Mouse (Mus musculus): Measurements from ENCODE around the gene Cutal. TPM values are rescaled to one million over a fixed set of nuclear protein-coding genes. Genes with fewer than 3 reads are reported as not detected.

Cutal gene
- polyA plus RNA-seq, 1 experiment = not detected

DNA sequence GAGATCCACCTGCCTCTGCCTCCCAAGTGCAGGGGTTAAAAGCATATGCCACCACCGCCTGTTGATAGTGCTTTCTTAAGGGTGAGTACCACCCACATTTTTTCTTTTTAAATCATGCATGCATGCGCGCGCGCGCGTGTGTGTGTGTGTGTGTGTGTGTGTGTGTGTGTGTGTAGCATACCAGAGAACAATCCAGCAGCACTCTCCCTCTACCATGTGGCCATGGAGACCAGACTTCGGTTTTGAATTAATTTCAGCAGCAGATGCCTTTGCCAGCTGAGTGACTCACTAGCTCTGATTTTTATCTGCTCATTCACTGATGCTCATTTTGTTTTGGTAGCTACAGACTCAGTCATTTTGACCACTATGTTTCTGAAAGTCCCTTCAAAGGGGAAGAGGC, 32.5 kb upstream of the Cutal start:
- Histone ChIP-seq H3K4me3 (ENCODE audit: insufficient read depth, low read depth, low read length) (no peak overlapping the region), H3K27ac (ENCODE audit: insufficient read depth, low read depth, low read length) (no peak overlapping the region), H3K4me1 (ENCODE audit: control insufficient read depth, insufficient read depth, low read length) (no peaks in the 10 kb centered on the region)
- TF ChIP-seq POLR2A (IDR thresholded peaks at IDR 0.05; ENCODE audit: insufficient read depth, low read depth, low read length) = no peak
- no peak for TF ChIP-seq CTCF (IDR thresholded peaks at IDR 0.05; ENCODE audit: insufficient read depth, low read depth, low read length)
- WGBS = 73% methylated on average over 8 of the region's 8 CpGs

DNA sequence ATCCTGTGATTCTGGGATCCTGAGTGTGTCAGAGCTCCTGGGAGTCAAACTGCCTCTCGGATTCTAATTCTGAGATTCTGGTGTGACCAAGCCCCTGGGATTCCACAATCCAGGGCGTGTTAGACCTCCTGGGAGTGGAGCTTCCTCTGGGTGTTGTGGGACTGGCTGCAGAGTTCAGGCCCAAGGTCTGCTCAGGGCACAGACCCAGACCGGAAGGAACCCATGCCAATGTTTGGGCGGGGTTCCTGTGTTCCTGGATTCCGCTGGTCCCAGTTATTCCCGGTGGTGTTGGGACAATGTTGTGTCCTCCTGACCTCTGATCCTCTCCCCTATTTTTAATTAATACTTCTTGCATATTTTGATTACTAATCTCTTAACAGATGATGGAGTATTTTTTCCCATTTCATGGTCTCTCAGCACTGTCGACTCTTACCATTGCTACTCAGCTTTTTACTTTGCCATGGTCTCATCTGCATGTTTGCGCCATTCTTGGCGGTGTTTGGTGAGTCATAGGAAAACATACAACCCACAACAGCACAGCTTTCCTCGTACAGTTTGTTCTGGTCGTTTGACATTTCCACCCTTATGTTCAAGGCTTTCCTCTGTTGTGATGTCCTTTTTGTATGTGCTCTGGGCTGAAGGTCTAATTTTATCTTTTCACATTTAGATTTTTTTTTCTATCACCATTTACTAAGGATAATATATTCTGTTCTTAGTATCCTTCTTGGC, 30.8 kb upstream of the Cutal start:
- WGBS = 79% methylated on average over 11 of the region's 11 CpGs
- H3K27ac ChIP-seq (ENCODE audit: insufficient read depth, low read depth, low read length) = no peak overlapping the region

GRCm38 (mm10) chr2:34847702-34848101, 26.5 kb upstream of the Cutal start:
- no peaks in the 10 kb centered on the region for H3K4me1 ChIP-seq (ENCODE audit: control insufficient read depth, insufficient read depth, low read length)
- TF ChIP-seq CTCF (IDR thresholded peaks at IDR 0.05; ENCODE audit: insufficient read depth, low read depth, low read length) = no peak
- TF ChIP-seq POLR2A (IDR thresholded peaks at IDR 0.05; ENCODE audit: insufficient read depth, low read depth, low read length) = no peak
- 97% methylated on average over 1 of the region's 1 CpGs for WGBS
- H3K27ac ChIP-seq (ENCODE audit: insufficient read depth, low read depth, low read length) = no peak overlapping the region
- no peak overlapping the region for H3K4me3 ChIP-seq (ENCODE audit: insufficient read depth, low read depth, low read length)

More for the DNA sequence above, 30.8 kb upstream of the Cutal start:
- Histone ChIP-seq H3K4me3 (ENCODE audit: insufficient read depth, low read depth, low read length) (no peak overlapping the region), H3K4me1 (ENCODE audit: control insufficient read depth, insufficient read depth, low read length) (no peaks in the 10 kb centered on the region)
- no peak for TF ChIP-seq POLR2A (IDR thresholded peaks at IDR 0.05; ENCODE audit: insufficient read depth, low read depth, low read length)
- no peak for TF ChIP-seq CTCF (IDR thresholded peaks at IDR 0.05; ENCODE audit: insufficient read depth, low read depth, low read length)

DNA sequence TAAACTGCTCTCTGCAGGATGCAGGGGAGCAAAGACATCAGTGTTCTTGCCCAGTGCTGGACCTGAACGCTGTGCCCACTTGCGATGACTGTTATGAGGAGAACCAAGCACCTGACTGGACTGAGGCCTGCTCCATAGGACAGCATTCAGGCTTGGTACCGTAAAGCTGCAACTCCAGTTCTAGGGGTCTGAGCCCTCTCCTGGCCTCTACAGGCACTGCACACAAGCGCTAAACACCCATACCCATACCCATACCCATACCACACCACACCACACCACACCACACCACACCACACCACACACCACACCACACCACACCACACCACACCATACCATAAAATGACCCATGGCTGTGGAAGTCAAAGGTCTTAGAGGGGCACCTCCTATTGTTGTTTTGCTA, 18.9 kb upstream of the Cutal start:
- no peak overlapping the region for H3K4me3 ChIP-seq (ENCODE audit: insufficient read depth, low read depth, low read length)
- TF ChIP-seq CTCF (IDR thresholded peaks at IDR 0.05; ENCODE audit: insufficient read depth, low read depth, low read length) = no peak
- no peak for TF ChIP-seq POLR2A (IDR thresholded peaks at IDR 0.05; ENCODE audit: insufficient read depth, low read depth, low read length)
- 93% methylated on average over 4 of the region's 4 CpGs for WGBS
- no peak overlapping the region for H3K27ac ChIP-seq (ENCODE audit: insufficient read depth, low read depth, low read length)
- H3K4me1 ChIP-seq (ENCODE audit: control insufficient read depth, insufficient read depth, low read length) = no peaks in the 10 kb centered on the region

DNA sequence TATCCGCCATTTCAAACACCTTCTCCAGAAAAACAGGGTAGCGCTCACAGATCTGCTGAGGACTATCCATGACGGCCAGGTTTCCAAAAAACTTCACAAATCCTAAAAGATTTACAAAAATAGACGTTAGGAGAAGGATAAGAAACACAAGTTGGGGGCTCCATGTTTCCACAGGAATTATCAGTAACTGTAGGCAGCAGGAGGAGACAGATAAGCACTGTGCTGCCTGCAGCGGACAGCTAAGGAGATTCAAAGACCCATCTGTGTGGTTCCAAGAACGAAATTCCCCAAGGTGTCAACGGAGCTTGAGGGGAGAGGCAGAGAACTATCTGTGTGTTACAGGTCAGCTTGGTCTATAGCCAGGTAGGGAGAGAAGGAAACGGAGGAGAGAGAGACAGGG, 16.5 kb upstream of the Cutal start:
- WGBS = 91% methylated on average over 8 of the region's 8 CpGs

DNA sequence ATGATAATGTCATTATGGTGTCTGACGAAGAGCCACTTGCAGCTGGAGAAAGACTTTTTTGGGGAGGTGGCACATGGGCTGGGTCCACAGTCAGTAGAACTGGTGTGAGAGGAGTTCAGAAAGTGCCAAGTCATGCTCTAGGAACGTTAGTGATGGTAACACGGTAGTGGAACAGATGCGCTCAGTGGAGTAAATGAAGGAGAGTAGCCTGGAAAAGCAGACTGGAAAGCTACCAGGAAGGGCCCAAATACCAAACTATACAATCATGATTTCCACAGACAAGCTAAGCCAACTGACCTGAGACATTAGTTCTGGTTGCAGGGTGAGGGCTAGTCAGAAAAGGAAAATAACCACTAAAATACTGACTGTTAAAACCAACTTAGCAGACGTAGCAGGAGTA, 4.5 kb upstream of the Cutal start:
- TF ChIP-seq POLR2A (IDR thresholded peaks at IDR 0.05; ENCODE audit: insufficient read depth, low read depth, low read length) (no peak), CTCF (IDR thresholded peaks at IDR 0.05; ENCODE audit: insufficient read depth, low read depth, low read length) (no peak)
- 22% methylated on average over 5 of the region's 5 CpGs for WGBS
- no peak overlapping the region for H3K4me3 ChIP-seq (ENCODE audit: insufficient read depth, low read depth, low read length)
- peaks cover 4% of the 10 kb centered on the region; the same call in 1 of the 2 replicates for H3K4me1 ChIP-seq (ENCODE audit: control insufficient read depth, insufficient read depth, low read length)
- no peak overlapping the region for H3K27ac ChIP-seq (ENCODE audit: insufficient read depth, low read depth, low read length)

More for the DNA sequence above, 16.5 kb upstream of the Cutal start:
- H3K4me3 ChIP-seq (ENCODE audit: insufficient read depth, low read depth, low read length) = no peak overlapping the region
- no peaks in the 10 kb centered on the region for H3K4me1 ChIP-seq (ENCODE audit: control insufficient read depth, insufficient read depth, low read length)
- TF ChIP-seq CTCF (IDR thresholded peaks at IDR 0.05; ENCODE audit: insufficient read depth, low read depth, low read length) (no peak), POLR2A (IDR thresholded peaks at IDR 0.05; ENCODE audit: insufficient read depth, low read depth, low read length) (no peak)
- no peak overlapping the region for H3K27ac ChIP-seq (ENCODE audit: insufficient read depth, low read depth, low read length)

DNA sequence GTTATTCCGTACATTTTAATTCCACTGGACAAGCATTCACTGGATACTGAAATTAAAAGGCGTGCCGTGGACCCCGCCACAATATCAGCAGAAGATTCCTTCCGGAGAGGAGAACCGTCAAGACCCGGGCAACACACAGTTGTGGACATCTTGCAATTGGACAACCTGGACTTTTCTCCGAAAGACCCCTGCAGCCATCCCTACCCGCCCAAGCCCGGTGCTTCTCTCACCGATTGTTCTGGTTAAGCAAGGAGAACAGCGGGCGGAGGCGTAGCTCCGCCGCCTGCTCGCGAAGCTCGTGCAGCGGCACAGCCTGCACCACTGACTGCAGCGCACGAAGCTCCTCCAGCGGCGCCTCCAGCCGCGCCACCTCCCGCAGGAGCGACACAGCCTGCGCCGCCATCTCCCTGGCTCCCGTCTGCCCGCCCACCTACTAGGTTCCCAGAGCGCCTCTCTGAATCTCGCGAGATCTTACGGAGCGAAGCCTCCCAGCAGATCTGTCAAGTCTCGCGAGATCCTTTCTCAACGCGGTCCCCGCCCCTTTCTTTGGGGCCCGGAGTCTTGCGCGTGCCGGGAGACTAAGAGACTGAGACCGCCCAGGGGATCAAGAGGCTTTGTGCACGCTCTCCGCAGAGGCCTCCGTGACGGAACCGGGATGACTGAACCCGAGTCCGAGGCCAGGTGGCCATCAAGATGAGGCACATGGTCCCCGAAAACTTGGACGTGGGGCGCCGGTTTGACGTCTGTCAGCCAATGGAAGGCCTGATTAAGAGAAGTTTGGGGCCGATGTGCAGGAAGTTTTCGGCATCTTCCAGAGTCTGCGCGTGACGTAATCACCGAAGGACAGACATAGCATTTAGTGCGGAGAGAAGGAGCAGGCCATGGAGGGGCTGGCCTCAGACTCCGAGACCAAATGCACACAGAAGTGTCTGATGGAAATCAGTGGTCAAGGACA, 3.4 kb upstream of the Cutal start:
- H3K4me1 ChIP-seq (ENCODE audit: control insufficient read depth, insufficient read depth, low read length) = peaks cover 4% of the 10 kb centered on the region; the same call in 1 of the 2 replicates
- WGBS = under 1% methylated on average over 67 of the region's 67 CpGs
- peak overlapping the region; percentile 66 for H3K4me3 ChIP-seq (ENCODE audit: insufficient read depth, low read depth, low read length)
- peak; percentile 93 for TF ChIP-seq POLR2A (IDR thresholded peaks at IDR 0.05; ENCODE audit: insufficient read depth, low read depth, low read length)
- TF ChIP-seq CTCF (IDR thresholded peaks at IDR 0.05; ENCODE audit: insufficient read depth, low read depth, low read length) = no peak
- peak overlapping the region; percentile 93 for H3K27ac ChIP-seq (ENCODE audit: insufficient read depth, low read depth, low read length)

GRCm38 (mm10) chr2:34874816-34875345, 685 bp downstream of the Cutal start, which contains the start of gene Psmd5:
TSS of gene Psmd5 (minus strand) at chr2:34874968.
- TF ChIP-seq POLR2A (IDR thresholded peaks at IDR 0.05; ENCODE audit: insufficient read depth, low read depth, low read length) (no peak), CTCF (IDR thresholded peaks at IDR 0.05; ENCODE audit: insufficient read depth, low read depth, low read length) (no peak)
- no peak within 1 kb of the TSS for H3K4me3 ChIP-seq (ENCODE audit: insufficient read depth, low read depth, low read length)
- WGBS = 18% methylated on average over 8 of the region's 8 CpGs
- H3K4me1 ChIP-seq (ENCODE audit: control insufficient read depth, insufficient read depth, low read length) = no peaks in the 10 kb centered on the region
- no peak within 1 kb of the TSS for H3K27ac ChIP-seq (ENCODE audit: insufficient read depth, low read depth, low read length)
